Mouse (Mus musculus) C2C12 (cell line): ENCODE results near the gene Cds2.

Experiments used
- CEBPB ChIP-seq: IDR thresholded peaks from one replicate; pipeline ENCODE4 v1.6.1; 2011; ENCODE audit warnings: low read depth, mild to moderate bottlenecking, control low read depth, moderate library complexity
- CTCF ChIP-seq: IDR thresholded peaks from one replicate; pipeline ENCODE4 v1.5.1; 2011; ENCODE audit not compliant: control insufficient read depth, insufficient read depth, insufficient read length
- FOSL1 ChIP-seq: IDR thresholded peaks from one replicate; pipeline ENCODE4 v1.8.0; 2011; ENCODE audit warnings: mild to moderate bottlenecking, low read length; ENCODE audit not compliant: poor library complexity, insufficient read depth, severe bottlenecking
- USF1 ChIP-seq: IDR thresholded peaks from one replicate; pipeline ENCODE4 v1.6.1; 2011; ENCODE audit warnings: low read depth, mild to moderate bottlenecking, control low read depth, moderate library complexity

DNA sequence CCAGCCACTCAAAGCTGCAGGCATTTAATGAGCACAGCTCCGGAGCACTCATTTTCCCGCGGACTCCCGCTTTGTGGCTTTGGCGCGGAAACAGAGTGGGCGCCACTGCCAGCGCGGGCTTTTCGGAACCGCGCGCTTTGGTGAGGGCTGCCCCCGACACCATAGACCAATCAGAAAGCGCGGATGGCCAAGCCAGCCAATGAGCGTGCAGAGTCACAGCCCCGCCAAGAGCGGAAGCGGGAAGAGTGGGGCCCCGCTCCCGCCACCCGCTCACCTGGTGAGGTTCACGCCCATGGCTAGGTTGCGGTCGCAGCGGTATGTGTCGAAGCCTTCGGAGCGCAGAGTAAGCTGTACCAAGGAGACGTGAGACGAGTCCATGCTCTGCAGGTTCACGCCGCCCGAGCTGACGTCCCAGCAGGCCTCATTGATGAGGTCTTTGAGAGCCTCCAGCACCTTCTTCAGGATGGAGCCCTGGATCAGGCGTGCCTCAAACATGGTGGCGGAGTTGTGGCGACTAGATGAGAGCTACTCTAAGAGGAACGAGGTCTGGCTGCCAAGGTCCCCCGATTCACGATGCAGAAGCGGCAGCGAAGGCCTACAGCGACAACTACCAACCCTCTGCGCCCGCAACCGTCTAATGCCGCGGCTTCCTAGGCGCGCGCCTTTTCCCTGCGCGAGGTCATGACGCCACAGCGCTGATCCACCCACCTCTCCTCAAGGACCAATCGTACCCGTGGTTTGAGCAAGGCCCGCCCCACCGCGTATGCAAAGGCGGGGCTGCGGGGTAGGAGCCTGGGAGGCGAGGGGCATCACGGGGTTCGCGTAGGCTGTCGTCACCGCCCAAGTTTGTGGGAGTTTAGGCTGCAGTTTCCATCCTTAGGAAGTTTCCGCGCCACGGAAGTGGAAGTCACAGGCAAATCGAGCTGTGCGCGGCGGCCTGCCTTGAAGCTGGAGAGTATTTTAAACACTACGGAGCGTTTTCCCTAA, 10.1 kb upstream of the Cds2 start, which contains the start of gene Pcna:
- TF ChIP-seq CTCF (no peak), CEBPB (no peak), USF1 (peak; percentile 62), FOSL1 (no peak)
